Mouse (Mus musculus) left cerebral cortex, postnatal 14 days (tissue): Measurements from ENCODE around the gene Zfp598. TPM values are rescaled to one million over a fixed set of nuclear protein-coding genes. Genes with fewer than 3 reads are reported as not detected.

Source experiments
- total RNA-seq, 2 experiments: library from RNA; stranded (reverse); gene quantifications; 2 replicates each; pipeline ENCODE4 v1.2.3; 2021

Zfp598 gene
- total RNA-seq, 2 experiments from 2014 or later, result 37.9 to 39.3 TPM

Other genes with a start within 250 kb of the Zfp598 start
- gene Eci1, start 243.0 kb upstream of the Zfp598 start, total RNA-seq, result 10 to 100 TPM; 22.3 to 22.4 TPM
- 1 to 10 TPM; 4.8 to 6.5 TPM for gene Dnase1l2, start 226.6 kb upstream of the Zfp598 start, total RNA-seq
- 10 to 100 TPM; 31.2 to 33.1 TPM for gene E4f1, start 199.4 kb upstream of the Zfp598 start, total RNA-seq
- gene Pgp, start 199.3 kb upstream of the Zfp598 start, total RNA-seq, result 10 to 100 TPM; 70.6 to 74.9 TPM
- 1 to 10 TPM; 1.7 to 1.8 TPM for gene Bricd5, start 195.8 kb upstream of the Zfp598 start, total RNA-seq
- gene Mlst8, start 190.6 kb upstream of the Zfp598 start, total RNA-seq, result 10 to 100 TPM; 32.3 to 36.9 TPM
- 100 to 1,000 TPM; 134 to 145 TPM for gene Caskin1, start 181.1 kb upstream of the Zfp598 start, total RNA-seq
- 10 to 100 TPM; 86.8 to 91.7 TPM for gene Traf7, start 141.7 kb upstream of the Zfp598 start, total RNA-seq
- 10 to 100 TPM; 36.2 to 40.4 TPM for gene Rab26, start 135.5 kb upstream of the Zfp598 start, total RNA-seq
- gene Pkd1, start 119.9 kb upstream of the Zfp598 start, total RNA-seq, result 10 to 100 TPM; 68.6 to 78.7 TPM
- gene Tsc2, start 37.1 kb upstream of the Zfp598 start, total RNA-seq, result 100 to 1,000 TPM; 122 to 130 TPM
- 1 to 10 TPM; 4.4 to 5.0 TPM for gene Nthl1, start 37.0 kb upstream of the Zfp598 start, total RNA-seq
- gene Slc9a3r2, start 19.4 kb upstream of the Zfp598 start, total RNA-seq, result 10 to 100 TPM; 52.6 to 53.0 TPM
- 1 to 10 TPM in 1 of 2 experiments, under 1 TPM in 1; 0.95 to 1.4 TPM for gene Npw, start 11.2 kb upstream of the Zfp598 start, total RNA-seq
- 100 to 1,000 TPM; 228 to 245 TPM for gene Syngr3, start 20.3 kb downstream of the Zfp598 start, total RNA-seq
- gene Gfer, start 26.5 kb downstream of the Zfp598 start, total RNA-seq, result 10 to 100 TPM; 19.0 to 19.1 TPM
- gene Noxo1, start 26.5 kb downstream of the Zfp598 start, total RNA-seq, result 1 to 10 TPM; 2.5 to 3.6 TPM
- 10 to 100 TPM; 28.5 to 29.2 TPM for gene Tbl3, start 38.0 kb downstream of the Zfp598 start, total RNA-seq
- not detected for gene Rnf151, start 48.4 kb downstream of the Zfp598 start, total RNA-seq
- gene Rps2, start 48.4 kb downstream of the Zfp598 start, total RNA-seq, result 100 to 1,000 TPM; 492 to 494 TPM
- 100 to 1,000 TPM; 184 to 189 TPM for gene Ndufb10, start 54.8 kb downstream of the Zfp598 start, total RNA-seq
- gene Rpl3l, start 58.1 kb downstream of the Zfp598 start, total RNA-seq, result under 1 TPM; 0.35 to 0.38 TPM
- 10 to 100 TPM; 38.4 to 38.7 TPM for gene Msrb1, start 67.0 kb downstream of the Zfp598 start, total RNA-seq
- under 1 TPM; 0.31 to 0.59 TPM for gene Hs3st6, start 83.3 kb downstream of the Zfp598 start, total RNA-seq
- not detected for gene Meiob, start 134.6 kb downstream of the Zfp598 start, total RNA-seq
- 100 to 1,000 TPM; 120 to 135 TPM for gene Hagh, start 170.5 kb downstream of the Zfp598 start, total RNA-seq
- gene Fahd1, start 180.7 kb downstream of the Zfp598 start, total RNA-seq, result 10 to 100 TPM; 15.8 to 19.4 TPM
- not detected for gene Igfals, start 196.3 kb downstream of the Zfp598 start, total RNA-seq
- gene Nubp2, start 216.7 kb downstream of the Zfp598 start, total RNA-seq, result 10 to 100 TPM; 35.7 to 37.4 TPM
- gene Spsb3, start 217.0 kb downstream of the Zfp598 start, total RNA-seq, result 10 to 100 TPM; 53.5 to 55.5 TPM
- 10 to 100 TPM; 58.1 to 61.6 TPM for gene Eme2, start 225.4 kb downstream of the Zfp598 start, total RNA-seq
- gene Mrps34, start 225.4 kb downstream of the Zfp598 start, total RNA-seq, result 10 to 100 TPM; 67.5 to 73.1 TPM
- gene Nme3, start 226.8 kb downstream of the Zfp598 start, total RNA-seq, result 10 to 100 TPM; 40.3 to 44.6 TPM